Mouse (Mus musculus) bone marrow, adult 2 months (tissue): Measurements from ENCODE around the gene Slc27a1.

Source experiments
- CTCF ChIP-seq: fragments of 200-500 bp; IDR thresholded peaks from 2 replicates; pipeline ENCODE4 v1.5.1; 2011; ENCODE audit warnings: low read length, control low read depth; ENCODE audit not compliant: control insufficient read depth, insufficient read depth
- POLR2A ChIP-seq: fragments of 200-500 bp; IDR thresholded peaks from 2 replicates; pipeline ENCODE4 v1.6.1; 2011; ENCODE audit warnings: low read depth, mild to moderate bottlenecking, control low read depth, low read length, borderline replicate concordance; ENCODE audit not compliant: control insufficient read depth

GRCm38 (mm10) chr8:71560765-71561164 is 7.9 kb upstream of the Slc27a1 start:
- TF ChIP-seq CTCF (no peak), POLR2A (no peak)
